Mouse (Mus musculus): ENCODE data around the gene Ucn2. TPM values are rescaled to one million over a fixed set of nuclear protein-coding genes. Genes with fewer than 3 reads are reported as not detected.

Gene Ucn2
- total RNA-seq, 2 experiments from 2014 or later, result not detected

- peak; percentile 96 for DNase-seq (ENCODE audit: low spot score)
- intact Hi-C loops (cut with DNase I), result no loop called here
Measured at GRCm38 (mm10) chr9:108991428-108992084, 5.7 kb downstream of the Ucn2 start, which contains the start of gene Pfkfb4. TSS of gene Pfkfb4 (plus strand) at chr9:108991778.

GRCm38 (mm10) chr9:108992085-108992469 is 6.3 kb downstream of the Ucn2 start:
- intact Hi-C loops (cut with DNase I), result no loop called here
- no peak for DNase-seq (ENCODE audit: low spot score)

DNA sequence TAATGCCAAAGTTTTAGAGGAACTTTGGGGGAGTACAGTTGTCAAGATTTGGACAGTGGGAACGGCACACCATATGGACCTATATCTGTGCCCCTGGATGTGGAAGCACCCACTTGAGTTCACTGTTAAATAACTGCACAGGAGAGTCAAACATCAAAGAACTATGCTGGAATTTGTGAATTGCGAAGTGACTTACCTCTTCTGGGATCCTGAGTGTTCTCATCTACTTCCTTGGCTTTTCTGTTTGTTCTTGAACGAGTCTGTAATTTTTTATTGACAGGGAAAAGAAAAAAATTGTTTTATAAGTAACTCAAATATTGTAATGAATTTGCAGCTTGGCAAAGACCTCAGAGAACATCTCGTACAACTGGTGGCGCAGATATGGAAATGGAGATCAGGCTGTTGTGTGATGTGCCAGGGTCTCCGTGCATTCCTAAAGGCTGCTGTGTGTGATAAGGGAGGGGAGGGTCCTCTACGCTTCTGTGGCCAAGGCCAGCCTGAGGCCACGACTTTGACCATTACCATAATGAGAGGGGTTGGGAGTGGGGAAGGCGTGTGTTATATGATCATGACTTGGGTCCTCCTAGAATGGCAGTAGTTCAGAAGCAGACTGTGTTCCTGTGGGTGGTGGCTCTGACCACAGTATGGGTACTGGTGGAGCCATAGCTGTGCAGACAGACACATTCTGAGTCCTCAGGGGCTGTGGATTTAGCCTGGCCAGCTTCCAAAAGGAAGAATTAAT is 7.0 kb downstream of the Ucn2 start:
- DNase-seq (ENCODE audit: low spot score), result no peak
- intact Hi-C loops (cut with DNase I), result no loop called here

DNA sequence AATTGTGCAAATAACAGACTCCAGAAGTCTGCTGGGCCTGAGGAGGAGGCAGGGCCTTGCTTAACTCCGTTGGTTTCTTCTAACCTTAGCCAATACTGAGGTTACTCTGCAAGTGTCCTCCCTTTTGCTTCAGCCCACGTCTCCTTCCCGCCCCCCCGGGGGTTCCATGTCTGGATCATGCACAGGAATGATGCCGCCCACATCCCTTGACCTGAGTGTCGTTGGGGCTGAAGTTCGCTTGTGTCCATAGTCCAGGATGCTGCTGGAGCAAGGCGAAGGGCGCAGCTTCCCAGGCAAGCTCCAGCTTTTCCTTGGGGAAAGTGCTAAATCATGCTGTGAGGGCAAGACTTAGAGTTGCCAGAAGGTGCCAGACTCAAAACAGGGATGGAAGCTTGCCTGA is 10.6 kb downstream of the Ucn2 start:
- no peak for DNase-seq (ENCODE audit: low spot score)
- intact Hi-C loops (cut with DNase I), result no loop called here

DNA sequence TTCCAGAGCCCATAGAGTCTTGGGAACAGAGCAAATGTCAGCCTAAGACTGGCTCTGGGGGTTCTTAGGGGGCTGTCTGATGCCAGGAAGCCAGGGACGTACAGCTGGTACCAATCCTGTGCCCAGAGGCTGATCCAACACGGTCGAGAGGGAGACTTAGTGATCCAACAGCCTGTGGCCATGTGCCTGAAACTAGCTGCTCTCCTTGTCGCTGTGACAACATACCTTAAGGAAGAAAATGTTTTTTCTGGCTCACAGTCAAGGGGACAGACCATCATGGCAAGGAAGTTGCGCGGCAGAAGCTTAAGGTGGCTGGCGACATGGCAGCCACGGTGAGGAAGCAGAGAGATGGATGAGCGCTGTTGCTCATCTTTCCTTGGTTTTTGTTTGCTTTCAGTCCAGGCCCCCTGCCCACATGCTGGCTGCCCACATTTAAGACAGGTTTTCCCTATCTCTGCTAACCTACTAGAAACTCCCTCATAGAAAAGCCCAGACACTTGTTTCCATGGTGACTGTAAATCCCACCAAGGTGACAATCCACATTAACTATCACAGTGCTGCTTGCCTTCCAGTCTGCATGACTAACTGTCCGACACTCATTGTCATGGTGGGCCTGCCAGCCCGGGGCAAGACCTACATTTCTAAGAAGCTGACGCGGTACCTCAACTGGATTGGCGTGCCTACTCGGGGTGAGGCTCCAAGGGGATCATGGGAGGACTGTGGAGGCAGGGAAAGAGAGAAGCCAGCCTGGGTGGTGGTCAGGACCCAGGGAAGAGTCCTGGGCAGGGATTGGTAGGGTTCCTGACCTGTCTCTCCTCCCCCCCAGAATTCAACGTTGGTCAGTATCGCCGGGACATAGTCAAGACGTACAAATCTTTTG is 12.7 kb downstream of the Ucn2 start:
- no peak for DNase-seq (ENCODE audit: low spot score)
- intact Hi-C loops (cut with DNase I), result no loop called here

DNA sequence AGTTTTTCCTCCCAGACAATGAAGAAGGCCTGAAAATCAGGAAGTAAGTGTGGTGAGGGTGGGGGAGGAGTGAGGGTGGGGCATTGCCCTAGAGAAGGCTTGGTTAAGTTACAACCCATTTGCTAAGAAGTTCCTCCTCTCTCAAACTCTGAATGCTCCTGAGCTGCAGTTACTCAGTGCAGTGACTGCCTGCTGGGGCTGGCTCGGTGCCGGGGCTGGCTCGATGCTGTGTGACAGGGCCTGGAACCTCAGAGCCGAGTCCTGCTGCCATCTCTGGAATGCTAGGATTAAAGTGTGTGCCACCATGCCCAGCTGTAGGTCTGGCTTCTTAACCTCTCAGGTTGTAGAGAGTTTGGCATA is 13.3 kb downstream of the Ucn2 start:
- no peak for DNase-seq (ENCODE audit: low spot score)
- intact Hi-C loops (cut with DNase I), result no loop called here

GRCm38 (mm10) chr9:109000726-109001125 is 14.9 kb downstream of the Ucn2 start:
- no peak for DNase-seq (ENCODE audit: low spot score)
- intact Hi-C loops (cut with DNase I), result loop anchor here (1.0 to 10.0 kb wide), 2 partner anchors 122 to 864 kb away; no protein-coding TSS in a partner anchor

DNA sequence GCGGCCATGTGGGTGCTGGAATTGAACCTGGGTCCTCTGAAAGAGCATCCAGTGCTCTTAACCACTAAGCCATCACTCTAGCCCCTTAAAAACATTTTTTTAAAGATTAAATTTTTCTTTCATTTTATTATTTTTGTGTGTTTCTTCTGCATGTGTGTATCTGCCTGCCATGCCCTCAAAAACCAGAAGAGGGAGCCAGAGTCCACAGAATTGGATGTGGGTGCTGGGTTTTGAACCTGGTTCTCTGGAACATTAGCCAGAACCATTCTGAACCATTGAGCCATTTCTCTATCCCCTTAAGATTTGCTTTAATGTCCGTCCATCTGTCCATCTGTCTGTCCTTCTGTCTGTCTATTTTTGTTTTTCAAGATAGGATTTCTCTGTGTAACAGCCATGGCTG is 17.4 kb downstream of the Ucn2 start:
- intact Hi-C loops (cut with DNase I), result loop anchor here (1.0 to 10.0 kb wide), 2 partner anchors 56 to 862 kb away; partner anchors contain the start of gene Trex1
- no peak for DNase-seq (ENCODE audit: low spot score)

GRCm38 (mm10) chr9:109007025-109007780 is 21.4 kb downstream of the Ucn2 start:
- no peak for DNase-seq (ENCODE audit: low spot score)
- intact Hi-C loops (cut with DNase I), result loop anchor here (10.0 kb wide), 1 partner anchor 858 kb away; no protein-coding TSS in a partner anchor

DNA sequence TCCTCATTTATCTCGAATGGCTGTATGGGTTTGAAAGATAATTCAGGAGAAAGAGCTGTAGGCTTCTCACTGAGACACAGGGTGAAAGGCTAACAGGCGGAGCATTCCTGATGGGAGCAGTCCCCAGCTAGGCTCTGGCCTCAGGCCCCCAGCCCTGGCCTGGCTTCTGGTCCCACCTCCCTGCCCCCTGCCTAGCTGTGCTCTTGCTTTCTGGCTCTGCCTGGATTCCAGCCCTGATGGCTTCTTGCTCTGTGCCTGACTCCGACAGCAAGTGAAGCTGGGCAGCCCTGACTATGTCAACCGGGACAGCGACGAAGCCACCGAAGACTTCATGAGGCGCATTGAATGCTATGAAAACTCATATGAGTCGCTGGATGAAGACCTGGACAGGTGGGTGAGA is 22.3 kb downstream of the Ucn2 start:
- DNase-seq (ENCODE audit: low spot score), result no peak
- intact Hi-C loops (cut with DNase I), result loop anchor here (10.0 kb wide), 1 partner anchor 857 kb away; no protein-coding TSS in a partner anchor

GRCm38 (mm10) chr9:109008994-109009635 is 23.3 kb downstream of the Ucn2 start:
- DNase-seq (ENCODE audit: low spot score), result no peak
- intact Hi-C loops (cut with DNase I), result loop anchor here (10.0 kb wide), 1 partner anchor 856 kb away; no protein-coding TSS in a partner anchor

DNA sequence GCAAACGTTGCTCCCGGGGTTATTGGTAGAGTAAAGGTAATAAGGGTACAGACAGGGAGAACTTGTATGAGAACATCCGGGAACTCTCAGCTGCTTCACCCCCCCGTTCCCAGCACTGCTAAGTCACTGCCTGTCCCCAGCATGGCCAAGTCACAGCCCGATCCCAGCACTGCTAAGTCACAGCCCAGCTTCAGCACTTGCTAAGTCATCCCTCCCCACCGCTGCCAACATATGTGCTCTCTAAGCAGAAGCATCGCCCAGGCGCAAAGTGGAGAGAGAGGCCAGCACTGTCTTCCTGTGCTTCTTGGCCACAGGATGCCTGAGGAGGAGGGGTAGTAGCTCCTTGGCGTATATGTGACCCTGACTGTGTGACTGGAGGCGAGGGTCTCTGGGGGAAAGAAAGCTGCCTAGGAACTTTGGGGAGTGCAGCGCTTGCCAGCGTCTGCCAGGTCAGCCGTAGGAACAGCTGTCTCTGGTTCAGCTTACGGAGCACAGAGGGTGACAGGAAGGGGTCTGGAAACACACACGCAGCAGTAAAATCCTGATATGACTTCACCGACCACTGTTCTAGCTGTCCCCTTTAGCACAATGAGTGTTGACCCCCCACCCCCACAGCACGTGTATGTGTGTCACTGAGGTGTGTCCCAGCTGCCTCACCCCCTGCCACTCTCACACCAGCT is 24.0 kb downstream of the Ucn2 start:
- intact Hi-C loops (cut with DNase I), result loop anchor here (10.0 kb wide), 1 partner anchor 855 kb away; no protein-coding TSS in a partner anchor
- DNase-seq (ENCODE audit: low spot score), result no peak

GRCm38 (mm10) chr9:109010316-109010690 is 24.5 kb downstream of the Ucn2 start:
- DNase-seq (ENCODE audit: low spot score), result no peak
- intact Hi-C loops (cut with DNase I), result no loop called here

GRCm38 (mm10) chr9:109015397-109015796 is 29.6 kb downstream of the Ucn2 start:
- intact Hi-C loops (cut with DNase I), result no loop called here
- DNase-seq (ENCODE audit: low spot score), result no peak

DNA sequence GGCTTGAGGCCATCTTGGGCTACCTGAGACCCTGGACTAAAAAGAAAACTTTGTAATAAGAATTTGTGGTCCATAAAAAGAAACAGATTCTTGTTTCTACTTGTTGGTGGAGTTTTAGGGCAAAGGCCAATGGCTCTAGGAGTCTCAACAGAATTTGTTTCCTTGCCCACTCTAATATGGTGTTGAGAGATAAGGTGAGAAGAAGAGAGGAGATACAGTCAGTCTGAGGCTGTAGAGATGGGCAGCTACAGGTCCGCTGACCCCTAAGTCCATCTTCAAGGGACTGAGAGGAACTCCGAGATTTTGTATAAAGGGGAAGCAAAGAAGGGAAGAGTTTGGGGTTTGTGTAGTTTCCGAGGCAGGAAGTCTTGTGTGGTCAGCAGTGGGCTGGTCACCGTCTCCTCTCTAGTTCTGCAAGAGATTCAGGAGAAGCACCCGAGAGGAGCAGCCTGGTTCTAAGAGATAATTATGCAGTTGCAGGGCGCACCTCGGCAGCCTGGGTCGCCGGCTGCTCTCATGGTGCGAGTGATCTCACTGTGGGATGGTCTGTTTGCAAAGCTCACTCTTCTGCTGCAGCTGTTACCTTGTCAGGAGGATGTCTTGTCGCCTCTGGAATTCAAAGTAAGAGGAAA is 31.3 kb downstream of the Ucn2 start:
- intact Hi-C loops (cut with DNase I), result no loop called here

DNA sequence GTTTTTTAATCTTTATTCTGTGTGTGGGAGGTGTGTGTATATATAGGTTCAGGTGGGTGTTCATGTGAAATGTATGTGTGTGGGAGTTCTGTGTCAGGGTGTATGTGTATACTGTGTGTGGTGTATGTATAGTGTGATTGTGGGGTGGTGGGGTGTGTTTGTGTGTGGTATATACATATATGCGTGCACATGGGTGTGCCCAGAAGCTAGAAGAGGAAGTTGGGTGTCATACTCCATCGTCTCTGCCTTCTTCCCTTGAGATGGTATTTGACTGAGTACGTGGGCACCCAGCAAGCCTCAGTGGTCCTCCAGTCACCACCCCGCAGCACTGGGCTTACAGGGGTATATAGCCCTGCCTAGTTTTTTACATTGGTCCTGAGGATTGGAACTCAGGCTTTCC is 35.6 kb downstream of the Ucn2 start:
- intact Hi-C loops (cut with DNase I), result no loop called here
- no peak for DNase-seq (ENCODE audit: low spot score)

More for the DNA sequence above, 31.3 kb downstream of the Ucn2 start:
- DNase-seq (ENCODE audit: low spot score), result no peak

GRCm38 (mm10) chr9:109022866-109023685 is 37.3 kb downstream of the Ucn2 start:
- intact Hi-C loops (cut with DNase I), result no loop called here

More at GRCm38 (mm10) chr9:109022866-109023685, 37.3 kb downstream of the Ucn2 start:
- no peak for DNase-seq (ENCODE audit: low spot score)
